Mouse (Mus musculus) liver, adult (tissue): ENCODE data around the gene Gm5129.

ENCODE experiments used
- GATA4 ChIP-seq: IDR thresholded peaks from 2 replicates; pipeline ENCODE4 v1.6.1; 2014; ENCODE audit warnings: mild to moderate bottlenecking, low read length; ENCODE audit not compliant: insufficient replicate concordance

Gm5129 gene

GRCm38 (mm10) chr5:29735557-29736061 is at the start of gene Gm5129, which contains the start of gene Dnajb6:
TSS of gene Gm5129 (minus strand) at chr5:29735936.
TSS of gene Dnajb6 (plus strand) at chr5:29735688.
- peak; percentile 96; the same call in 1 of the 2 replicates for TF ChIP-seq GATA4

GRCm38 (mm10) chr5:29782261-29782660 is 46.5 kb upstream of the Gm5129 start:
- TF ChIP-seq GATA4 = no peak

- TF ChIP-seq GATA4 = no peak
These were observed 42.3 kb upstream of the Gm5129 start for GRCm38 (mm10) chr5:29778029-29778428.

- no peak for TF ChIP-seq GATA4
These were observed 39.7 kb upstream of the Gm5129 start for GRCm38 (mm10) chr5:29775437-29775836.

- TF ChIP-seq GATA4 = no peak
These were observed 37.9 kb upstream of the Gm5129 start for GRCm38 (mm10) chr5:29773460-29774150.

GRCm38 (mm10) chr5:29772651-29773330 is 37.1 kb upstream of the Gm5129 start:
- no peak for TF ChIP-seq GATA4

- TF ChIP-seq GATA4 = no peak
These were observed 36.3 kb upstream of the Gm5129 start for GRCm38 (mm10) chr5:29772038-29772437.

- TF ChIP-seq GATA4 = no peak
These were observed 35.2 kb upstream of the Gm5129 start for GRCm38 (mm10) chr5:29770935-29771334.

GRCm38 (mm10) chr5:29759318-29759717 is 23.6 kb upstream of the Gm5129 start:
- TF ChIP-seq GATA4 = no peak

- no peak for TF ChIP-seq GATA4
These were observed 17.2 kb upstream of the Gm5129 start for GRCm38 (mm10) chr5:29752894-29753293.

GRCm38 (mm10) chr5:29751306-29751705 is 15.6 kb upstream of the Gm5129 start:
- no peak for TF ChIP-seq GATA4

- no peak for TF ChIP-seq GATA4
These were observed 11.9 kb upstream of the Gm5129 start for GRCm38 (mm10) chr5:29747661-29748060.

GRCm38 (mm10) chr5:29741093-29741492 is 5.4 kb upstream of the Gm5129 start:
- TF ChIP-seq GATA4 = no peak

GRCm38 (mm10) chr5:29740651-29741050 is 4.9 kb upstream of the Gm5129 start:
- no peak for TF ChIP-seq GATA4

- no peak for TF ChIP-seq GATA4
These were observed 2.3 kb upstream of the Gm5129 start for GRCm38 (mm10) chr5:29738076-29738475.

- TF ChIP-seq GATA4 = no peak
These were observed 1.7 kb upstream of the Gm5129 start for GRCm38 (mm10) chr5:29737471-29737870.
